Mouse (Mus musculus) layer of hippocampus, adult 18-20 months (tissue): ENCODE data around the gene Ppp1r15b. TPM values are rescaled to one million over a fixed set of nuclear protein-coding genes. Genes with fewer than 3 reads are reported as not detected.

Experiments
- DNase-seq, 2 experiments: peaks; one replicate each; pipeline ENCODE4 v3.0.0; 2022; ENCODE audit warnings: low spot score in 2 of 2
- total RNA-seq, 2 experiments: library from RNA; stranded (reverse); gene quantifications; 2 replicates each; pipeline ENCODE4 v1.2.3; 2021

Gene Ppp1r15b
- total RNA-seq, 2 experiments from 2014 or later = 43.7 to 44.2 TPM

DNA sequence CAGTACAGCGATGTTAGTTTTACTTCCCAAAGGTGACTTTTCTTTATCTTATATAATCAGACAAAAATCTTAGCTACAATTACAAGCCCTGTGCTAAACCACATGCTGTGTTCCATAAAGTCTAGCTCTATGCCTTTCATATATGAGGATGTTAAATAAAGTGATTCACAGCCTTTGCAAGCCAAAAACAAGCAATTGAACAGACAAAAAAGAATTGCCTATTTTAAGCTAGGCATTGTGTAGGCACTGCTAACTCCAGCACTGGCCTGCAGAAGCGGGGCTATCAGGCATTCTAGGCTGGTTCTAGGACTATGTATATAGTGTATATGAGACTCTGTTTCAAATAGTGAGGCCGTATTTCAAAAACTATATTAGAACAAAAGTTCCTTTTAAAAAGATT is 21.3 kb downstream of the Ppp1r15b start:
- DNase-seq = no peak

DNA sequence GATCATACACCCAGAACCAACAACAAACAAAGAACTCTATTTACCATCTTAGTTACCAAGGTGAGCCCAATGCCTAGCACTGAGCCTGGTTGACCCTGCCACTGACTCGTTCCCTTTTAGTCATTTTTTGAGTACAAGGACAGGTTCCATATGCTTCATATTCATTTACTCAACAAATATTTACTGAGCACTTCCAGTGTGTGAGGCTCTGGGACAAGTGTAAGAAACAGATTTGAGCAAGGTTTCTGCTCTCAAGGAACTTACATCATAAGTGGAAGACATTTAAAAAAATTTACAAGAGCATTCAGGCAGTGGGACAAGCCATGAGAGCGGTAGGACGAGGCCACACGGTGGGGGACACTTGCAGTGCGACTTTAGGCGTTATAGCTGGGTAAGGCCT is 24.3 kb downstream of the Ppp1r15b start:
- no peak for DNase-seq

DNA sequence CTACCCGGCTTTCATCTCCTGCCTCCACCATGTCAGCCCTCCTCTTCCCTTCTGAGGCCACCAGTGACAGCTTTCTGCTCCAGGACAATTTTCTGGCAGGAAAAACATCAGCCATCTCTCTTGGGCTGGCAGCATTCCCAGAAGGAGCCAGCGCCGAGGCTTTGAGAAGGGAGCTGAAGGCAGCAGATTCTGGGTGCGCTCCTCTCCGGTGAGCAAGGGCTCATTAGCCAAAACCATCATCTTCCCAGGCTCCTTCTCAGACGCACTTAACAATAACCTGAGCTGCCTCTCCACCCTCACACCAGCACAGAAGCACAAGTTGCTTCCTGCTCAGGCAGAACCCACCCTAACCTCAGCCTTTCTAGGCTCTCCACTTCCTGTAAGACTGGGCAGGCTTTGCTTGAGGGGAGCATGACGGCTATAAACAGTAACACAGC is 28.2 kb downstream of the Ppp1r15b start:
- DNase-seq = peak in 1 of 2 experiments; percentile 66

- no peak for DNase-seq
Observed at GRCm38 (mm10) chr1:133161559-133161958, 30.6 kb downstream of the Ppp1r15b start.

- DNase-seq = no peak
Observed at GRCm38 (mm10) chr1:133162046-133162445, 31.1 kb downstream of the Ppp1r15b start.

DNA sequence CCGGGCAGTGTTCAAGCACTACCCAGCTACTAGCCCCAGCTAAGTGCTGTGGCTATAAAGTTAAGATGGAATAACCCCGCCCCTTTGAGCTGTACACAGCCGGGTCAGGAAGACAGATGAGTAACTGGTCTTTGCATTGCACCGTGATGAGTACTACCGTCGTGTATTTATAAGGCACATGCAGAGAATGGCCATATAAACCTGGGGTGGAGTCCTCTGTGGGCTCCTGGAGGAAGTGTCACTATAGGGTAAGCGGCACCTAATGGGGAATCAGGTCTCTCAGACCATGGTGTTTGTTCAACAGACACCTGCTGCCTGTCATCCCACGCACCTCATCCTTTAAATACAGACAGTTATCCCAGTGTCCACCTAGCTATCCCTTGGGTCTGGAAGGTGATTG is 32.0 kb downstream of the Ppp1r15b start:
- DNase-seq = no peak

- DNase-seq = no peak
Observed at GRCm38 (mm10) chr1:133163820-133164431, 33.0 kb downstream of the Ppp1r15b start, which contains the start of gene Plekha6. Gene Plekha6 (plus strand): TSS chr1:133164210.

GRCm38 (mm10) chr1:133164591-133165011 is 33.7 kb downstream of the Ppp1r15b start:
- no peak for DNase-seq

DNA sequence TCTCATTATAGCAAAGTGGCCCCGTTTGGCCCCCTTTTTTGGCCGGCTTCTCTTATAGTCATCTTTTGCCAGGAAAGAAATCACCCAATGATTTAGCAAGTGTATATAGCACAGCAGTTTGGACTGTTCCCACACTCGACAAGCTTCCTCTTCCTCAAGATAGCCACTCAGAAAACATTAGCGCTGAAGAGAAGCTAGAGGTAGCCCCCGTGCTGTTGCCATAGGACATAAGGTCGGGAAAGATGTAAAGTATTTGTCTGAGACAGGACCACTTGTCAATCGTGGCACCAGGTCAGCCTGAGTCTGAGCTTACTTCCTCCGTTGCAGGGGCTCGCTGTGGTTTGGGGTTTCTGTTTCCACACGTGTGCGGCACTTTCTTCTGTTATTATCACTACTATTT is 34.2 kb downstream of the Ppp1r15b start:
- no peak for DNase-seq

DNA sequence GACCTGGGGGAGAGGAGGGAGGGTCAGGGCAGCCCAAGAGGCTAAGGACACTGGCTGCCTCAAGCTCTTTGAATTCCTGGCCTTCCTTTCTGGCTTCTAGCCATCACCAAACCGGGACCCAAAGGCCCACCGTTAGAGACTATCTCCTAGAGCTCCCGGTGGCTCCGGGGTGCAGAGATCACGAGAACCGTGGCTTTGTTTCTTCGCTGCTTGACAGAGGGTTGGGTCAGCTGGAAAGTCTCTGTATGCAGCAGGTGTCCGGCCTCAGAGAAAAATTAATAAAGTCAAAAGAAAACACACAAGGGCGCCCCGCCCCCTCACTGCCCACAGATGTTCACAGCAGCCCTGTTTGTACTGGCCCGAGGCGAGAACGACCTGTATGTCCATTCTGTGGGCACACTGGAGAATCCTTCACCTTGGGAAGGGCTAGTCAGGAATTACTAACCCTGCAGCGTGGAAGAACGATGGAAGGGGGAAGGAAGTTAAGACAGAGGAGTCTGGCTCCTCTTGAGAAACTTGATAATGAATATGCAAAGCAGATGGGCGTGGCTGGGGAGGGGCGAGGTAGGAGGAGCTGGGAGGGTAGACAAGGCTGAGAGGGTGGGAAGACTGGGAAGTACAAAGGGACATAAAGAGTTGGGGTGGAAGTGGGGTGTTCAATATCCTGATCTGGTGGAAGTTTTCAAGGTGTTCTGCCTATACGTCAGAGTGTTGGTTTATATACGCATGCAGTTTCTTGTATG is 37.5 kb downstream of the Ppp1r15b start:
- no peak for DNase-seq

- no peak for DNase-seq
Observed at GRCm38 (mm10) chr1:133170196-133170595, 39.3 kb downstream of the Ppp1r15b start.

- DNase-seq = peak in 1 of 2 experiments; percentile 28
Observed at GRCm38 (mm10) chr1:133171357-133171756, 40.4 kb downstream of the Ppp1r15b start.

- no peak for DNase-seq
Observed at GRCm38 (mm10) chr1:133175150-133175549, 44.2 kb downstream of the Ppp1r15b start.

- DNase-seq = peak in 1 of 2 experiments; percentile 65
Observed at GRCm38 (mm10) chr1:133177480-133178172, 46.7 kb downstream of the Ppp1r15b start.

GRCm38 (mm10) chr1:133178732-133179440 is 47.9 kb downstream of the Ppp1r15b start:
- peak in 1 of 2 experiments; percentile 52 for DNase-seq

DNA sequence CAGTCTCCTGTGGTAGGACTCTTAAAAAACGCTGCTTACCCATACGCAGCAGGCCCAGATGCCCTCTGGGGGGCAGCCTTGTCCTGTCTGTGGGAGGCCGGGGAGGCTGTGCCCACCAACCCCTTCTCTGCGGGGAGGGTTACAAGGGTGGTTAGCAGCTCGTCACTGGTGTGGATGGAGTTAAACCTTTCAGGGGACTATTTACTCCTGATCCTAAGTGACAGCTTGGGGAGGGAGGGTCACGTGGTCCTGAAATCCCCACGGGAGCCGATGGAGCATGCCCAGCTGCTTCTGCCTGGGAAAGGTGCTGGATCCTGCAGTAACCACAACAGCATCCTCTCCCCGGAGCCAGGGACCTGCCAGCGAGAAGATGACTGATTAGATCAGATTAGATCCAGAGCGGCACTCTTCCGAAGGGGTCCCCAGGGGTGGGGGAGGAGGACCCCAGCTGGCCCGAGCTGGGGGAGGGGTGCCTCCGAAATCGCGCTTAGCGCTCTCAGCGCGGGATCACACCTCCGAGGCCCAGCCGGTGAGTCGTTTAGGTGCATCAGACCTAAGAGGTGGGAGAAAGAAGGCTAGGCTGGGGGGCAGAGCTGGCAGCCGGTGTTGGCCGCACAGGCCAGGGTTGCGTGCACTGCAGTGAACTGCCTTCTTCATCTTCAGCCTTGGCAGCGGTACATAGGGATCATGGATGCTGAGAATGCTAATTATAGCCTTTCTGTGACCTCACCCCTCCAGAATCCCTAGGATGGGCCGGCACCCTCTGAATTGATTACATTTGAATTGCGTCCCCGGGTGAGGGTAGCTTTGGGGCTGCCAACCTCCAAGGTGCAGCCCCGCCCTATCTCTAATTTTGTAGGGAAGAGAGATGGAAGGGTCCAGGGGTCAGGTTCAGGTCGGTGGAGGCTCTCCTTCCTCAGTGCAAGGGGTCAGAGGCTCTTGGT is 50.4 kb downstream of the Ppp1r15b start:
- peak; percentile 79 to 88 for DNase-seq

- peak; percentile 42 to 58 for DNase-seq
Observed at GRCm38 (mm10) chr1:133182016-133182705, 51.2 kb downstream of the Ppp1r15b start.

DNA sequence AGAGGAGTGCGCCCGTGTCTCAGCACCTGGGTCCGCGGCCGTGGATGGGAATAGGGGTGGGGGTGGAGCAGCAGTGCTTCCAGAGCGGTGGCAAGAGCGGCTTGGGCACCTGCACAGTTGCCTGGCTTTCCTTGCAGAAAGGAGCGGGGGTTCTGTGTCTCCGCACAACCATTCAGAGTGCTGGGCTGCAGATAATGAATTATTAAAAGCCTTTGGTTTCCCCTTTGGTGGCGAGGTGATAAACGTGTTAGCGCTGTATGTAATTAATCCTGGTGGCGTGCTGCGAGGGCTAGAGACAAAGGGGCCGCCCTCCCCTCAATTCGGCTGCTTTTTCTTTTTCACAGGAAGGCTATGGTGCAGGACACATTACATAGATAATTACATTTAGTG is 51.8 kb downstream of the Ppp1r15b start:
- peak in 1 of 2 experiments; percentile 29 for DNase-seq

DNA sequence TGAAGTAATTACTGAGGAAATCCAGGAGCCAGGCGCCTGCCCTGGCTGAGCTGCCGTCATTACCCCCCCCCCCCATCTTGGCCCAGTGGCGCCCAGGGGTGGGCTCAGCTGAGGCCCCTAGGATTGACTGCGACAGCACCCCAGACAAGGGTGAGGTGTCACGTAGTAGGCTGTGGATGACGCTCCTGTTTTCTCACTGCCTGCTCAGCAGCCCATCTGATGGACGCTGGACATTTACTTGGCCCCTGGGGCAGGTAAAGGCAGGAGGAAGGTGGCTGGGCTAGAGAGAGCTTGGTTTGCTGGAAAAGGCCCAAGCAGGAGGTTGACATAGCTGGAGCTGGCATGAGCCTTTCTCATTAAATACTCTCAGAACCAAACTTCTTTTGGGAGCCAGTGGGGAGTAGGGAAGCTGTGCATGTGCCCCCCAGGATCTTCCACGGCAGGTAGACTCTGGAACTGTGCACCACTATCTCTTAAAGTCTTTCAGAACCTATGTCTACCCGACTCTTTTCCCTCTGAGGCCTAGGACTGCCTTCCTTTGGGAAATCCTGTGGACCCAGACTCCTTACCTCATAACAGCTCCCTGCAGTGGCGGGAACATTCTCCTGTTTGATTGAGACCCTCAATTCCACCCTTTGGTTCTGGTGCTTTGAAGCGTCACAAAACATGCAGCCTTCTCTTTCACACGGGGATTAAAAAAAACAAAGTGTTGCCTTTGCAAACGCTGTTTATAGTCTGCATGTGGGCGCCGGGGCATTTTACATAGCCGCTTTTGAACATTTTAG is 52.4 kb downstream of the Ppp1r15b start:
- DNase-seq = no peak
